Mouse (Mus musculus) bone marrow, adult 2 months (tissue): Measurements from ENCODE around the gene Ssh1. TPM values are rescaled to one million over a fixed set of nuclear protein-coding genes. Genes with fewer than 3 reads are reported as not detected.

ENCODE experiments used
- H3K27ac ChIP-seq: fragments of 200-500 bp; 2 replicates; pipeline ENCODE4 v1.5.1; 2012; ENCODE audit warnings: low read depth, mild to moderate bottlenecking, control low read depth, inconsistent platforms, low read length; ENCODE audit not compliant: control insufficient read depth, poor library complexity, insufficient read depth
- H3K4me1 ChIP-seq: fragments of 200-500 bp; 2 replicates; pipeline ENCODE4 v1.6.1; 2011; ENCODE audit warnings: low read length; ENCODE audit not compliant: control insufficient read depth, insufficient read depth
- H3K4me3 ChIP-seq: fragments of 200-500 bp; replicated peaks from 2 replicates; pipeline ENCODE3; 2011; ENCODE audit warnings: mild to moderate bottlenecking, low read depth, low read length, control low read depth; ENCODE audit not compliant: control insufficient read depth
- CTCF ChIP-seq: fragments of 200-500 bp; IDR thresholded peaks from 2 replicates; pipeline ENCODE4 v1.5.1; 2011; ENCODE audit warnings: low read length, control low read depth; ENCODE audit not compliant: control insufficient read depth, insufficient read depth
- POLR2A ChIP-seq: fragments of 200-500 bp; IDR thresholded peaks from 2 replicates; pipeline ENCODE4 v1.6.1; 2011; ENCODE audit warnings: low read depth, mild to moderate bottlenecking, control low read depth, low read length, borderline replicate concordance; ENCODE audit not compliant: control insufficient read depth
- WGBS: fragments of 180-500 bp; shearing (Covaris S2); methylation state at CpG from one replicate; pipeline ENCODE4 v1.1.7; 2018; 5-methylcytosine and 5-hydroxymethylcytosine counted together
- polyA plus RNA-seq: library from polyadenylated mRNA; stranded (reverse); fragments of >200 nt; gene quantifications from 2 replicates; pipeline ENCODE4 v1.2.4, GENCODE M21; 2011; ENCODE audit warnings: low replicate concordance; ENCODE audit not compliant: missing spikeins, insufficient read depth, insufficient read length

The Ssh1 gene
- polyA plus RNA-seq, 1 experiment, result 14.4 TPM

GRCm38 (mm10) chr5:114005100-114005499, 11.4 kb upstream of the Ssh1 start:
- 78% methylated on average over 5 of the region's 5 CpGs for WGBS
- Histone ChIP-seq H3K4me3 (no peak overlapping the region), H3K27ac (no peak overlapping the region), H3K4me1 (no peaks in the 10 kb centered on the region)
- no peak for TF ChIP-seq POLR2A
- no peak for TF ChIP-seq CTCF

GRCm38 (mm10) chr5:114004573-114004972, 10.9 kb upstream of the Ssh1 start:
- no peak overlapping the region for H3K27ac ChIP-seq
- no peak overlapping the region for H3K4me3 ChIP-seq
- 86% methylated on average over 11 of the region's 11 CpGs for WGBS
- no peaks in the 10 kb centered on the region; the same call in 1 of the 2 replicates for H3K4me1 ChIP-seq
- TF ChIP-seq CTCF (no peak), POLR2A (no peak)

- Histone ChIP-seq H3K4me3 (no peak within 1 kb of the TSS), H3K27ac (no peak within 1 kb of the TSS), H3K4me1 (no peaks in the 10 kb centered on the region; the same call in 1 of the 2 replicates)
- WGBS, result 75% methylated on average over 5 of the region's 5 CpGs
- TF ChIP-seq POLR2A (no peak), CTCF (no peak)
These were observed 9.8 kb upstream of the Ssh1 start, which contains the start of gene Dao for GRCm38 (mm10) chr5:114003542-114003941. Gene Dao (plus strand): TSS chr5:114003703.

- H3K4me3 ChIP-seq, result no peak overlapping the region
- TF ChIP-seq POLR2A, result no peak
- no peak for TF ChIP-seq CTCF
- H3K4me1 ChIP-seq, result no peaks in the 10 kb centered on the region; the same call in 1 of the 2 replicates
- WGBS, result 7% methylated on average over 5 of the region's 5 CpGs
- H3K27ac ChIP-seq, result no peak overlapping the region
These were observed 5.7 kb upstream of the Ssh1 start for GRCm38 (mm10) chr5:113999382-113999781.

- no peak overlapping the region for H3K4me3 ChIP-seq
- 71% methylated on average over 2 of the region's 2 CpGs for WGBS
- H3K4me1 ChIP-seq, result no peaks in the 10 kb centered on the region; the same call in 1 of the 2 replicates
- no peak overlapping the region for H3K27ac ChIP-seq
- TF ChIP-seq CTCF (no peak), POLR2A (no peak)
These were observed 2.8 kb upstream of the Ssh1 start for GRCm38 (mm10) chr5:113996458-113996857.

DNA sequence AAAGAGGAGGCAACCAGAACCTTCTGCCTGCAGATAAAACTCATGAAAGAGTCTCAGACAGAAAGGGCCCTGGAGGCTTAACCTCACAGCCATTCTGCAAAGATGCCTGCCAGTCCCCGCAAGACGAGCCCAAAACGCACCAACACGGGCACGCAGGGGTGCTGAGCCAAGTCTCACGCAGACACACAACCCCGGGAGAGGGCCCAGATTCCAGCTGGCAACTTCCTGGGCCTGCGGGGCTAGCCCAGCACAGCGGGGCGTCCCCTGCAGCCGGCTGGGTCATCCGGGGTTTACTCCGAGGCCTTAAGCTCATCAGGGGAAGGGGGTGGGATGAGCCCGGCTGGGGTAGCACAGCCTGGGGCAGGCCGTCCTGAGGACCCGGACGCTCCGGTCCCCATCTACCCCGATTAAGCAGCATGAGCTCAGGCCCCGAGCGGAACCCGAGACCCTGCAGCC, 635 bp downstream of the Ssh1 start:
- Histone ChIP-seq H3K4me3 (peak overlapping the region; percentile 87), H3K4me1 (no peaks in the 10 kb centered on the region; the same call in 1 of the 2 replicates), H3K27ac (peak overlapping the region; percentile 73)
- whole genome bisulfite sequencing, result 1% methylated on average over 22 of the region's 22 CpGs
- no peak for TF ChIP-seq CTCF

- Histone ChIP-seq H3K4me3 (peak overlapping the region; percentile 87), H3K27ac (peak overlapping the region; percentile 73; the same call in 1 of the 2 replicates), H3K4me1 (no peaks in the 10 kb centered on the region; the same call in 1 of the 2 replicates)
- TF ChIP-seq CTCF (no peak), POLR2A (no peak)
- 2% methylated on average over 12 of the region's 12 CpGs for WGBS
These were observed 1.3 kb downstream of the Ssh1 start for GRCm38 (mm10) chr5:113992339-113992831.

DNA sequence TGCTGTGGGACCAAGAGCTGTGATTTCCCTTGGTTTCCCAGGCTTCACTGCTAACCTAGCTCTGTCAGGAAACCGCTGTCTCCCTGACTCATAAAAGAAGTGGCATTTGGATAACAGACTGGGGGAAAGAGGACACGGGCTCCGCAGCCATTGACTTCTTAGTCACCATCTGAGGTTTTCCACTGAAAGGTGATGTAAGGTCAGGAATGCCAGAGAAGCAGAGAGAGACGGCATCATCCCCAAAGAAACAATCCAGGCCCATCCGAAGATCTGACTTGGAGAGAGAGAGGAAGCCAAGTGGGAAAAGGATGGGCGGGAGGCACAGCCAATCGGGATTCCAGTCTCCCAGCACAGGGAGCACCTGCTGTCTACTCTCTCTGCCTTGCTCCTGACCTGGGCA, 2.6 kb downstream of the Ssh1 start:
- Histone ChIP-seq H3K27ac (no peak overlapping the region), H3K4me1 (no peaks in the 10 kb centered on the region; the same call in 1 of the 2 replicates), H3K4me3 (no peak overlapping the region)
- no peak for TF ChIP-seq CTCF
- no peak for TF ChIP-seq POLR2A
- 91% methylated on average over 7 of the region's 7 CpGs for WGBS

GRCm38 (mm10) chr5:113990593-113990992, 3.1 kb downstream of the Ssh1 start:
- 0 out of 2 replicates have a peak, but pooled peaks have one; percentile 22 for TF ChIP-seq CTCF
- TF ChIP-seq POLR2A, result no peak
- WGBS, result 82% methylated on average over 5 of the region's 5 CpGs
- Histone ChIP-seq H3K27ac (no peak overlapping the region; the same call in 1 of the 2 replicates), H3K4me1 (no peaks in the 10 kb centered on the region; the same call in 1 of the 2 replicates), H3K4me3 (no peak overlapping the region)
